Mouse (Mus musculus) limb, embryonic 10.5 days (tissue): ENCODE data around the gene Pik3c2g. TPM values are rescaled to one million over a fixed set of nuclear protein-coding genes. Genes with fewer than 3 reads are reported as not detected.
"Not testable (repeated sequence)": the region's sequence is repeated elsewhere in the genome, so short reads cannot be mapped to it uniquely, and the experiment has no call there.

ENCODE experiments used
- DNase-seq: peaks from one replicate; pipeline ENCODE4 v3.0.0-alpha.2; 2017; ENCODE audit warnings: low spot score
- H3K27ac ChIP-seq: fragments of 300-500 bp; sonication (generic); 2 replicates; pipeline ENCODE4 v1.5.1; 2016; ENCODE audit warnings: mild to moderate bottlenecking
- H3K27me3 ChIP-seq: fragments of 300-500 bp; sonication (generic); 2 replicates; pipeline ENCODE4 v1.6.1; 2016; ENCODE audit warnings: low read depth, mild to moderate bottlenecking; ENCODE audit not compliant: poor library complexity, severe bottlenecking
- H3K36me3 ChIP-seq: fragments of 300-500 bp; sonication (generic); 2 replicates; pipeline ENCODE4 v1.6.1; 2016; ENCODE audit warnings: mild to moderate bottlenecking, moderate library complexity
- H3K4me1 ChIP-seq: fragments of 300-500 bp; sonication (generic); 2 replicates; pipeline ENCODE4 v1.6.1; 2016
- H3K4me3 ChIP-seq: fragments of 300-500 bp; sonication (generic); 2 replicates; pipeline ENCODE4 v1.5.1; 2016; ENCODE audit warnings: mild to moderate bottlenecking, moderate library complexity
- H3K9me3 ChIP-seq: fragments of 300-500 bp; sonication (generic); replicated peaks from 2 replicates; pipeline ENCODE4 v1.6.1; 2016; ENCODE audit warnings: mild to moderate bottlenecking
- WGBS: fragments of 180-500 bp; shearing (Covaris S2); methylation state at CpG from one replicate; pipeline ENCODE4 v1.1.7; 2016; 5-methylcytosine and 5-hydroxymethylcytosine counted together
- polyA plus RNA-seq: library from polyadenylated mRNA; unstranded; fragments of >200 nt; fragmentation: Nextera tagmentation; extraction: Ambion mirVana; gene quantifications from 2 replicates; pipeline ENCODE4 v1.2.1, GENCODE M21; 2016

The Pik3c2g gene
- polyA plus RNA-seq, 1 experiment from 2014 or later: 0.33 TPM

DNA sequence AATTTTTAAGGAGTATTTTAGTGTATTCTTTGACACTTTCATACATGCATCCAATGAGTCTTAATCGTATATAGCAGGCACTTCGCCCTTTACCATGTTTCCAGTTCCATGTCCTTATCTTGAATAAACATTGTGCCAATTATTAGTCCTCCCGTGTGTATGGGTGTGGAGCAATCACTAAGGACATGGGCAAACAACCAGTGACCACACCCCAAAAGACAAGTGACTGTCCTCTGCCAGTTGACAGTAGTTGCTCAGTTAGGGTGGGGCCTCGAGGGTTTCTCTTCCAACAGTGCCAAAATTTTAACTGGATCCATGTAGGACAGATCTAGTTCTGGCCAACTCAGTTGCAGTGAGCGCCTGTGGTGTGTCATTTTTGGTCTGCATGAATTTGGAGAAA is 341.7 kb downstream of the Pik3c2g start:
- Histone ChIP-seq H3K9me3 (no peaks in the 10 kb centered on the region), H3K4me3 (no peak overlapping the region), H3K36me3 (no peaks in the 10 kb centered on the region), H3K27me3 (no peaks in the 10 kb centered on the region), H3K27ac (no peak overlapping the region), H3K4me1 (no peaks in the 10 kb centered on the region)
- no peak for DNase-seq
- WGBS: 88% methylated on average over 5 of the region's 5 CpGs

DNA sequence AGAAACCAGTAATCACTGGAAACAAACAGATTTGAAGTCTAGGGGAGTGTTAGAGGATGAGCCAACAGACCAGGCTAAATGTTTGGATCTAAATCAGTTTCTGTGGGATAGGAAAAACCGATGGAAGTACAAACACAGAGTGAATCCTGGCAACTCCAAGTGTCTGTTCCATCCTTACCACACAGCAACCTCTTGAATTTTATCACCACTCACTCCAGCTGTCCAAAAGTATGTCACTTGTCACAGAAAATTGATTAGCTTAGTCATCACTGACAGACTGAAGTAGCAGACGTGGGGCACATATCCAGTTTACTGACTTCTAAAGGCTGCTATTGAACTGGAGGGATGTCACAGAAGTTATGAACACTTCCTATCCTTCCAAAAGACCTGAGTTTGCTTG is 347.8 kb downstream of the Pik3c2g start:
- Histone ChIP-seq H3K9me3 (no peaks in the 10 kb centered on the region), H3K4me1 (no peaks in the 10 kb centered on the region), H3K36me3 (no peaks in the 10 kb centered on the region), H3K27me3 (no peaks in the 10 kb centered on the region), H3K4me3 (no peak overlapping the region), H3K27ac (no peak overlapping the region)
- no peak for DNase-seq
- 74% methylated on average over 2 of the region's 2 CpGs for WGBS

DNA sequence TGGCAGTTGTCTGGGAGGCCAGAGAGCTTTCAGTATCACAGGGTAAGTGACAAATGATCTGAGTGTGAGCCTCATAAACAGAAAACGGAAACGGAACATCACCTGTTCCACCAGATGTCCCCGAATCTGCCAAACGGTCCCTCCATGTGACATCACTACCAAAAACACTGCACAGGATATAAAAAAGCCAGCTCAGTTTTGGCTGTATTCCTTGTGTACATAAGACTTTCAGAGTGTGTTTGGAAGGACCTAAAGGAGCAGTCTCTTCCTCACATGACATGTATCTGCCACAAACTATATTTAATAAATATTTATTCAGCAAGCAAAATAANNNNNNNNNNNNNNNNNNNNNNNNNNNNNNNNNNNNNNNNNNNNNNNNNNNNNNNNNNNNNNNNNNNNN is 350.6 kb downstream of the Pik3c2g start:
- H3K9me3 ChIP-seq, H3K4me1 ChIP-seq, H3K4me3 ChIP-seq, H3K27ac ChIP-seq, H3K36me3 ChIP-seq, H3K27me3 ChIP-seq, DNase-seq: not testable (repeated sequence)
- WGBS: 95% methylated on average over 4 of the region's 4 CpGs

DNA sequence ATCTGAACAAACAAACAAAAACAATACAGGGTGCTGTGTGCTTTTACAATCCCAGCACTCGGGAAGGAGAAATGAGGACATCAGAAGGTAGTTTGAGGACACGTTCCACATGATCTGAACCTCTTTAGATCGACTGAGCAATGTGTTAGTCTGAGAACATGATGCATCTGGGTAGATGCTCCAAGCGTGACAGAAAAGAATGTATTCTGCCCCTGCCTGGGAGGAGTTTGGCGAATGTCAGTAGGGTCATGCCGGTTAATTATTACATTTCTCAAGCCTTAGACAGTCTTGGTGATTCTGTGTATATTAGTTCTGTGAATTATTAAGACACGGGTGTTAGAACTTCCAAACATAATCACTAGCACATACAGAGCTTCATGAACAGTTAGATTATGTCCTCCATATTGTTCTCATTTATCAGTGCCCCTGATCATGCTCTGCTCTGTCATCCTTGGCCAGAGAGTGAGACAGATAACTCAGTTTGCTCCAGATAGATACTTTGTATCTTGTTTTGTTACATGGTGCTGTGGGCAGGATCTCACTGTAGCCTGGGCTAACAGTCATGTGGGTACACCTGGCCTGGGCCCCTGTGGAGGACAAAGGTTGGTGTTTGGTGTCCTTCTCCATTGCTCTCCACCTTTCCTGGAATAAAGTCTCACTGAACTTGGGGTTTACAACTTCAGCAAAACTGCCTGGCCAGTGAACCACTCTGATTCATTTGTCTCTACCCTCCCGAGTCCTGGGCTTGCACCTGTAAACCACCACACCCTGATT is 360.3 kb downstream of the Pik3c2g start:
- no peak overlapping the region for H3K27ac ChIP-seq
- WGBS: 91% methylated on average over 8 of the region's 8 CpGs
- no peaks in the 10 kb centered on the region for H3K4me1 ChIP-seq
- no peak overlapping the region for H3K4me3 ChIP-seq
- no peaks in the 10 kb centered on the region for H3K36me3 ChIP-seq
- H3K9me3 ChIP-seq: no peaks in the 10 kb centered on the region
- DNase-seq: no peak
- no peaks in the 10 kb centered on the region for H3K27me3 ChIP-seq

DNA sequence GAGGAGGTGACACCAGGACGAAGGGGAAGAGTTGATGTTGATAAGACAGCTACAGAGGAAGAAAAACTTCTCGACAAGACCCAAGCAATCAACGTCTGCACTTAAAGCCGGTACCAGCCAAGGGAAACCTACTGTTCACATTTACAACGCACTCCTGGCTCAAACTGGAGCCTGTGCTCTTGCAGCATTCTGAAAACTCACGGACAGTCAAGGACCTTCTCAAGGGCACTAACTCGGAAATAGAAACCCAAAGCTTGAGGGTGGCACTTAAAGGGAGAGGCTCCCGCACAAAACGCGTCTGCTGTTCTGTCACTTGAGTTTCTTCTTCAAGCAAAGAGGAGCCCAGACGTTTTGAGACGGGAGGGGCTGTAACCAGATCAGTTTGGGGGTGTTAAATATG is 366.6 kb downstream of the Pik3c2g start:
- Histone ChIP-seq H3K27me3 (no peaks in the 10 kb centered on the region), H3K4me3 (no peak overlapping the region), H3K9me3 (no peaks in the 10 kb centered on the region), H3K27ac (no peak overlapping the region), H3K36me3 (no peaks in the 10 kb centered on the region), H3K4me1 (no peaks in the 10 kb centered on the region)
- WGBS: 85% methylated on average over 12 of the region's 12 CpGs
- no peak for DNase-seq

DNA sequence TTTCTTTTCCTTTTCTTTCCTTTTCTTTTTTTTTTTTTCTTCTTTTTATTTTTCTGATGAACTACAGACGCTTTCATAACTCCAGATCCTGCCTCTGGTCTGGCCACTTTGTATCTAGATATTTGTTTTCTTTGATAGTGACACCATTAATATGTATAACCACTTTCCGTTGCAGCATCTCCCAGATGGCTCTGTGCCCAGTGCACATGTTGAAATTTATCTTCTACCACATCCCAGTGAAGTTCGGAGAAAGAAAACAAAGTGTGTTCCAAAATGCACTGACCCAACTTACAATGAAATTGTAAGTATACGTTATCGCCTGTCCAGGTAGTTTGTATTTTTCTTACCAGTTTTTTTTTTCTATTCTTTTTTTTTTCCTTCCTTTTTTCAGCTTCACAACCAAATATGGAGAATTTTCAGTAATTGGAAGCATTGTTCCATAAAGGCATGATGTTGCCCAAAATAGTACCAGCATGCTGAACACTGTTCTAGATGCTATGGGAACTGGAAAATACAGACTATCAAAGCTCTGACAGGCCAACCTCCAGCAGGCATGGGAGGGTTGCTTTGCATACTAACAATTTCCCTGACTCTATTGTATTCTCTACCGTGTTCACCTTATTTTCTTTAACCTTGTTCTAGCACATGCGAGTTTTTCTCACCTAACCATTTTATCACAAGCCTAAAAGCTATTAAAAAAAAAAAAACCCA is 370.7 kb downstream of the Pik3c2g start:
- 87% methylated on average over 7 of the region's 7 CpGs for WGBS
- no peaks in the 10 kb centered on the region for H3K36me3 ChIP-seq
- H3K4me3 ChIP-seq: no peak overlapping the region
- H3K27me3 ChIP-seq: no peaks in the 10 kb centered on the region
- H3K4me1 ChIP-seq: no peaks in the 10 kb centered on the region
- no peaks in the 10 kb centered on the region for H3K9me3 ChIP-seq
- no peak for DNase-seq
- H3K27ac ChIP-seq: no peak overlapping the region

DNA sequence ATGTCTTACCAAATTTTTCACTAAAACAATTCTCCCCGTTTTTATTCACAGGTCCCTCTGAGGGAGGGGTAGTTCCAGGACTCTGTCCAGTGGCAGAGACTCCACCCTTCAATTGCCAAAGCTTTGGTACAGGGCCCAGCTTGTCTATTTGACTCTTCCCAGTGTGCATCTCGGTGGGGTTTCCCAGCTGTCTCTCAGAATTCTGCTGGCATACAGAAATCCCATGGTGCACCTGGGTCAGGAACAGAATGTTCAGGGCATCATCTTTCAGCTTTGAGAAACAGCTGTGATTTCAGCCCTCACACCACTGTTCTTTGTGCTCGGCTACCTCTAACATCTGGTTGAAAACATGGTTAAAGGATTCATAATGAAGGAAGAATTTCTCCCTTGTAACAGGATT is 376.8 kb downstream of the Pik3c2g start:
- no peak for DNase-seq
- Histone ChIP-seq H3K4me1 (no peaks in the 10 kb centered on the region), H3K4me3 (no peak overlapping the region), H3K36me3 (no peaks in the 10 kb centered on the region), H3K27me3 (no peaks in the 10 kb centered on the region), H3K9me3 (no peaks in the 10 kb centered on the region), H3K27ac (no peak overlapping the region)
- 77% methylated on average over 3 of the region's 3 CpGs for WGBS

DNA sequence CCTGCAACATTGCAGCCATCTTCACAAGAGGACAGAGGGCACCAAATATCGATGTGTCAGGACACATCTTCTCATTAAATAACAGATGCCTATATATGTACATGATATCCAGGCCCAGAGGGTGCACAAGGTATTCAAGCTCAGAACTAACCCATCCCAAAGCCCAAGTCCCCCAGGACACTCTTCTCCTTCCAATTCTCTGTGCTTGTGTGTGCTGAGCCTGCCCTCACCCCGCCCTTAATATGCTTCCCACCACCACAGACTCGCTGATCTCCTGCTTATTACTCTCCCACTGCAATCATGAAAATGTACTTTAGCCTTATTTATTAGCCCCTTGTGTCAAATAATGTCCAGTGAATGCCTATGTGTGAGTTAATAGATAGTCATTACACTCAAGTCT is 377.9 kb downstream of the Pik3c2g start:
- H3K4me3 ChIP-seq: no peak overlapping the region
- no peaks in the 10 kb centered on the region for H3K27me3 ChIP-seq
- DNase-seq: no peak
- no peaks in the 10 kb centered on the region for H3K9me3 ChIP-seq
- no peaks in the 10 kb centered on the region for H3K36me3 ChIP-seq
- H3K4me1 ChIP-seq: no peaks in the 10 kb centered on the region
- H3K27ac ChIP-seq: no peak overlapping the region
- 84% methylated on average over 3 of the region's 3 CpGs for WGBS

DNA sequence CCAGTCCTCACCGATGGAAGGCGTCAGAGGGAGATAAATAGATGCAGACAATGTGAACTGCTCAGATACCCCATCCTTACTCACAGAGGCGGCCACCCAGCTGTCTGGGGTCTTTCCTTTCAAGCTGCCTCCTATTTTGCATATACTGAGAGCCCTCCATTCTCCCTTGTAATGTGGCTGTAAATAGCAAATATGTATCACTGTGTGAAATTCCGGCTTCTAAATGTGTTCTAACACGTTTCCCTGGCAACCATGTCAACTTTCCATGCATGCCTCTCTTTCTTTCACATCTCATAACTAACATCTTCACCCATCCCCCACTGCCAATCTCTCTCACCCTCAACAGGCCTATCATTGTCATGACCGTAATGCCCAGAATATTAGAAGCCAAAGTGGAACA is 379.7 kb downstream of the Pik3c2g start:
- H3K4me3 ChIP-seq: no peak overlapping the region
- H3K36me3 ChIP-seq: no peaks in the 10 kb centered on the region
- H3K27me3 ChIP-seq: no peaks in the 10 kb centered on the region
- 70% methylated on average over 6 of the region's 6 CpGs for WGBS
- no peaks in the 10 kb centered on the region for H3K9me3 ChIP-seq
- H3K27ac ChIP-seq: no peak overlapping the region
- H3K4me1 ChIP-seq: no peaks in the 10 kb centered on the region
- DNase-seq: no peak

DNA sequence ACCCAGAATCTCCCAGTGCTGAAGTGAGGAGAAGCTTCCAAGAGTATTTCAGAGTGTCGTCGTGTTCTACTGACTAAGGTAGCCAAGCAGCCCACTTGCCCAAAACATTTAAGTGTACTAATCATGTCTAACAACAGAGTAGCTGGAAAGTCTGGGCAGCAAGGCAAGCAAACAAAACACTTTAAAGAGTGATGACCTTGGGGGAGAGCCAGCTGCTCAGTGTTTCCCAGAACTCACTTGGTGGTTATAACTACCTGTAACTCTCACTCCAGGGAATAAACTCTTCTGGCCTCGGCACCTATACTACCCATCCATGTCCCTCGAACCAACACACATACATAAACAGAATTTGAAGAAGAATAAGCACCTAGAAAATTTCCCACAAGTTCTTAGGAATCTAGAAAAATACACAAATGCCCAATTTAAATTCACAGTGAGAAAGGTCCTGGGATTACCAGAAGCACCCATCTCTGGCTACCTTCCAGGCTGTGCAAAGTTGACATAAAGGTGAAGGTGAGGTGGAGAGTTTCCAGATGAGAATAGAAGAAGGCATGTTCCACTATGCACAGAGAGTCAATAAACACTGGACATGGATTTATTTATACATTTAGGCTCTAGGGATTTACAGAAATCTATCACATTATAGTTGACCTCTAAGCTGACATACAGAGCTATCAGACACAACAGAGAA is 384.7 kb downstream of the Pik3c2g start:
- no peaks in the 10 kb centered on the region for H3K27me3 ChIP-seq
- WGBS: 90% methylated on average over 4 of the region's 4 CpGs
- no peaks in the 10 kb centered on the region for H3K36me3 ChIP-seq
- no peak overlapping the region for H3K4me3 ChIP-seq
- DNase-seq: no peak
- H3K4me1 ChIP-seq: no peaks in the 10 kb centered on the region
- no peaks in the 10 kb centered on the region for H3K9me3 ChIP-seq
- H3K27ac ChIP-seq: no peak overlapping the region

DNA sequence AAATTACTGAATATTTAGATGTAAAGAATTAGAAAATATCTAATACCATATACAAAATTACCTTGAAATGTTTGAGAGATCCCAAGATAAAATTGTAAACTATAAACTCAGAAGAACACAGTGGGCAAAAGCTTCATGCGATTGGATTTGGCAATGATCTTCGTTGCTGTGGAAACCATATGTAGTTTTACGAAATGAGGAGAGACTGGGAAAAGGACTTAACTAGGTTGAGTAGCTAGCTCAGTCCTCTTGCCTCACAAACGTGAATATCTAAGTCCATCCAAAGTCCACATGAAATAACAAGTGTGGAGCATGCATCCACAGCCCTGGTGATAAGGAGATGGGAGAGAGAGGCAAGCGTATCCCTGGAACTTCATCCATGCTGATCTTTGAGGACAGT is 387.6 kb downstream of the Pik3c2g start:
- 87% methylated on average over 5 of the region's 5 CpGs for WGBS
- H3K36me3 ChIP-seq: no peaks in the 10 kb centered on the region
- H3K27ac ChIP-seq: no peak overlapping the region
- DNase-seq: no peak
- H3K4me1 ChIP-seq: no peaks in the 10 kb centered on the region
- H3K4me3 ChIP-seq: no peak overlapping the region
- H3K27me3 ChIP-seq: no peaks in the 10 kb centered on the region
- H3K9me3 ChIP-seq: no peaks in the 10 kb centered on the region

DNA sequence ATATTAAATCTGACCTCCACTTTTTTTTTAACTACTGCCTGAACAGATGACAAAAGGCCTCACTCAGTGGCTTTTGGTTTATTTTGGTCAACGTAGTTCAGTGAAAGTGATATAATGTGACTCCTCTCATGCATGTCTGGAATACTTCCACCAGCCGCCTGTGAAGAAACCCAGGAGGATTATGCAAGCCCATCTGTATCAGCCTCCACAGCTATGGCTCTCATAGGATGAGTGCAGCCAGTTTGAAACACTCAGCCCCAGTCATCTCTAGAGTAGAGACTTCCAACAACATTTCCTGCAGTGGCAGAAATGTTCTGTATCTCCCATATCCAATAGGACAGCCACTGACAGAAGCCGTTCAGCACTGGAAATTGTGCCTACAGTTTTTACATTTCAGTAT is 391.1 kb downstream of the Pik3c2g start:
- Histone ChIP-seq H3K27ac (no peak overlapping the region), H3K4me3 (no peak overlapping the region), H3K9me3 (no peaks in the 10 kb centered on the region), H3K27me3 (no peaks in the 10 kb centered on the region), H3K4me1 (no peaks in the 10 kb centered on the region), H3K36me3 (no peaks in the 10 kb centered on the region)
- WGBS: 74% methylated on average over 3 of the region's 3 CpGs
- DNase-seq: no peak

DNA sequence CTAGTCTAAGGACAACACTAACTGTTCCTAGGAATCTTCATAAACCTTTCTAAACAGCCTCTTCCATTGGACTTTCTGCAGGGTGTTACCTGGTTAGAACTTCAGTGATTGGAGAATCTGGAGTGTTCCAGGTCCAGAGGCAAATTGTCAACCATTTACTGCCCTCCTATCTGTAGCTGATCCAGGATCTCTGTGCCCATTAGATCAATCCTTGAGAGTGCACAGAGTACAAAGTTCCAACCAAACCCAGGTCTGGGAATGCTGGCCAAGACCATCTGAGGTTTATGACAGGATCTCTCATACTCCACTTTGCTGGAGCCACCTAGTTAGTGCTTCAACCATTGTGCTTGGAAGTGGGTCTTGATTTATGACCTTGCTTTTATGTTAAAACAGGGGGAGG is 394.0 kb downstream of the Pik3c2g start:
- no peak overlapping the region for H3K27ac ChIP-seq
- no peaks in the 10 kb centered on the region for H3K36me3 ChIP-seq
- no peaks in the 10 kb centered on the region for H3K4me1 ChIP-seq
- H3K4me3 ChIP-seq: no peak overlapping the region
- no peak for DNase-seq
- H3K9me3 ChIP-seq: no peaks in the 10 kb centered on the region
- no peaks in the 10 kb centered on the region for H3K27me3 ChIP-seq
